Mouse (Mus musculus): ENCODE measurements around the gene Tmem231. TPM values are rescaled to one million over a fixed set of nuclear protein-coding genes. Genes with fewer than 3 reads are reported as not detected.

Gene Tmem231
- 3.1 TPM for polyA plus RNA-seq (2015; fragmentation: Illumina TruSeq; extraction: RNeasy Lipid Tissue Mini Kit (QIAGEN cat#74804); ENCODE audit: insufficient read depth, low replicate concordance)

DNA sequence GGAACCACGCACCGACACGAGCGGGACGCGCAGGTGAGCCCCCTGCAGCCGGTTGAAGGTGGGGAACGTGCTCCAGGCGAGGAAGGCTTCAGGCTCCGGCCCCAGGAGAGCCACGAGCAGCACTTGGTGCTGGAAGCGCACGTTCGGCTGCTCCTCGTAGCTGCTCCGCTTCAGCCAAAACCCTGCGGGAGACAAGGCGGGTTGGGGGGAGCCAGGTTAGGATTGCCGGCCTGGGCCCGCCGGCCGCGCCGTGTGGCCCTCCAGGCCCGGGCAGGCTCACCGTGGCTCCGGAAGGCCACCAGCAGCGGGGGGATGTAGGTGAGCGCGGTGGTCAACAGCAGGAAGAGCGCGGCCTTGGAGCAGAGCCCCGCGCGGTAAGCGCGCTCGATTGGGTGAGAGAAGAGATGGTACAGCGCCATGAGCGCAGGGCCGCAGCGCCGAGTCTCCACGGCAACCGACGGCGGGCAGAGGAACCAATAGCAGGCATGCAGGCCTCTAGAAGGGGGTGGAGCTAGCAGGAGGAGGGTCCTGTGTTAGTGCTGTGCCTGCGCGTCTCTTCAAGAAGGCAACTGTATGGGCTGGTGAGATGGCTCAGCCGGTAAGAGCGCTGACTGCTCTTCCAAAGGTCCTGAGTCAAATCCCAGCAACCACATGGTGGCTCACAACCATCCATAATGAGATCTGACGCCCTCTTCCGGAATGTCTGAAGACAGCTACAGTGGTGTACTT lies at the start of gene Tmem231:
Gene Tmem231 (minus strand): TSS at position 534 of the 729 bp plus-strand sequence.

GRCm38 (mm10) chr8:111940171-111941100 lies 6.8 kb upstream of the Tmem231 start, which contains the start of gene Gabarapl2:
Gabarapl2 (plus strand) TSS chr8:111940703.

GRCm38 (mm10) chr8:111909621-111910450 lies 23.8 kb downstream of the Tmem231 start, which contains the start of gene Chst5:
Chst5 (minus strand) TSS chr8:111910447.

GRCm38 (mm10) chr8:111876355-111876948 lies 57.2 kb downstream of the Tmem231 start, which contains the start of gene Tmem170:
Tmem170 (minus strand) TSS chr8:111876750.

Other genes with a start within 250 kb of the Tmem231 start
- 5.2 TPM for gene Ctrb1, start 242.9 kb downstream of the Tmem231 start, polyA plus RNA-seq (2015; fragmentation: Illumina TruSeq; extraction: RNeasy Lipid Tissue Mini Kit (QIAGEN cat#74804); ENCODE audit: insufficient read depth, low replicate concordance)
- gene Bcar1, start 190.1 kb downstream of the Tmem231 start, polyA plus RNA-seq (2015; fragmentation: Illumina TruSeq; extraction: RNeasy Lipid Tissue Mini Kit (QIAGEN cat#74804); ENCODE audit: insufficient read depth, low replicate concordance), result 2.6 TPM
- 127 TPM for gene Cfdp1, start 79.6 kb downstream of the Tmem231 start, polyA plus RNA-seq (2015; fragmentation: Illumina TruSeq; extraction: RNeasy Lipid Tissue Mini Kit (QIAGEN cat#74804); ENCODE audit: insufficient read depth, low replicate concordance)
- 8.0 TPM for gene Tmem170, start 57.1 kb downstream of the Tmem231 start, polyA plus RNA-seq (2015; fragmentation: Illumina TruSeq; extraction: RNeasy Lipid Tissue Mini Kit (QIAGEN cat#74804); ENCODE audit: insufficient read depth, low replicate concordance)
- not detected for gene Chst5, start 23.4 kb downstream of the Tmem231 start, polyA plus RNA-seq (2015; fragmentation: Illumina TruSeq; extraction: RNeasy Lipid Tissue Mini Kit (QIAGEN cat#74804); ENCODE audit: insufficient read depth, low replicate concordance)
- 222 TPM for gene Gabarapl2, start 6.8 kb upstream of the Tmem231 start, polyA plus RNA-seq (2015; fragmentation: Illumina TruSeq; extraction: RNeasy Lipid Tissue Mini Kit (QIAGEN cat#74804); ENCODE audit: insufficient read depth, low replicate concordance)
- 10.1 TPM for gene Adat1, start 58.4 kb upstream of the Tmem231 start, polyA plus RNA-seq (2015; fragmentation: Illumina TruSeq; extraction: RNeasy Lipid Tissue Mini Kit (QIAGEN cat#74804); ENCODE audit: insufficient read depth, low replicate concordance)
- 77.7 TPM for gene Kars, start 77.4 kb upstream of the Tmem231 start, polyA plus RNA-seq (2015; fragmentation: Illumina TruSeq; extraction: RNeasy Lipid Tissue Mini Kit (QIAGEN cat#74804); ENCODE audit: insufficient read depth, low replicate concordance)
- 13.3 TPM for gene Terf2ip, start 77.5 kb upstream of the Tmem231 start, polyA plus RNA-seq (2015; fragmentation: Illumina TruSeq; extraction: RNeasy Lipid Tissue Mini Kit (QIAGEN cat#74804); ENCODE audit: insufficient read depth, low replicate concordance)
- 0.50 TPM for gene Gm6793, start 81.2 kb upstream of the Tmem231 start, polyA plus RNA-seq (2015; fragmentation: Illumina TruSeq; extraction: RNeasy Lipid Tissue Mini Kit (QIAGEN cat#74804); ENCODE audit: insufficient read depth, low replicate concordance)

Measured in spleen, adult 10 weeks (tissue).